Mouse (Mus musculus) adrenal gland, postnatal 25 days (tissue): ENCODE results near the gene Mier2. TPM values are rescaled to one million over a fixed set of nuclear protein-coding genes. Genes with fewer than 3 reads are reported as not detected.

Experiments
- DNase-seq: peaks from one replicate; pipeline ENCODE4 v3.0.0; 2021; ENCODE audit warnings: mixed read lengths
- total RNA-seq: library from RNA; stranded (reverse); gene quantifications from 2 replicates; pipeline ENCODE4 v1.2.3, GENCODE M21; 2021

The Mier2 gene
- total RNA-seq, 1 experiment from 2014 or later = 46.1 TPM

GRCm38 (mm10) chr10:79539701-79540495 is 15.1 kb downstream of the Mier2 start:
- no peak for DNase-seq

- no peak for DNase-seq
These were observed 16.1 kb downstream of the Mier2 start for GRCm38 (mm10) chr10:79538873-79539272.

- DNase-seq = no peak
These were observed 16.7 kb downstream of the Mier2 start for GRCm38 (mm10) chr10:79538323-79538722.

- DNase-seq = no peak
These were observed 17.2 kb downstream of the Mier2 start for GRCm38 (mm10) chr10:79537781-79538180.

- DNase-seq = no peak
These were observed 17.7 kb downstream of the Mier2 start for GRCm38 (mm10) chr10:79537271-79537670.

- no peak for DNase-seq
These were observed 18.4 kb downstream of the Mier2 start for GRCm38 (mm10) chr10:79536461-79537080.

- DNase-seq = no peak
These were observed 19.6 kb downstream of the Mier2 start for GRCm38 (mm10) chr10:79535431-79535830.

GRCm38 (mm10) chr10:79534426-79534825 is 20.6 kb downstream of the Mier2 start:
- DNase-seq = no peak

- peak; percentile 87 for DNase-seq
These were observed 21.7 kb downstream of the Mier2 start, which contains the start of gene Plpp2 for GRCm38 (mm10) chr10:79533126-79533911. TSS of gene Plpp2 (minus strand) at chr10:79533796.

- DNase-seq = no peak
These were observed 22.3 kb downstream of the Mier2 start for GRCm38 (mm10) chr10:79532678-79533077.

- DNase-seq = no peak
These were observed 23.4 kb downstream of the Mier2 start for GRCm38 (mm10) chr10:79531593-79531992.

- no peak for DNase-seq
These were observed 24.3 kb downstream of the Mier2 start for GRCm38 (mm10) chr10:79530721-79531120.

- DNase-seq = no peak
These were observed 24.8 kb downstream of the Mier2 start for GRCm38 (mm10) chr10:79530241-79530640.

GRCm38 (mm10) chr10:79528081-79528480 is 26.9 kb downstream of the Mier2 start:
- DNase-seq = no peak

GRCm38 (mm10) chr10:79527453-79527845 is 27.6 kb downstream of the Mier2 start:
- DNase-seq = no peak

- DNase-seq = no peak
These were observed 28.1 kb downstream of the Mier2 start for GRCm38 (mm10) chr10:79526661-79527452.

- DNase-seq = no peak
These were observed 29.3 kb downstream of the Mier2 start for GRCm38 (mm10) chr10:79525456-79526325.

GRCm38 (mm10) chr10:79524433-79524832 is 30.6 kb downstream of the Mier2 start:
- no peak for DNase-seq

GRCm38 (mm10) chr10:79506709-79507108 is 48.3 kb downstream of the Mier2 start:
- DNase-seq = no peak

GRCm38 (mm10) chr10:79502830-79503644 is 52.0 kb downstream of the Mier2 start:
- no peak for DNase-seq
